Mouse (Mus musculus) adrenal gland, adult (tissue): ENCODE measurements around the gene Slc11a2.
"Not testable (repeated sequence)": the region's sequence is repeated elsewhere in the genome, so short reads cannot be mapped to it uniquely, and the experiment has no call there.

Experiments used
- DNase-seq, 2 experiments: peaks; one replicate each; pipeline ENCODE4 v3.0.0; 2022 to 2023; ENCODE audit warnings: low spot score in 1 of 2; ENCODE audit not compliant: inconsistent age in 2 of 2

The Slc11a2 gene

GRCm38 (mm10) chr15:100436518-100436917 lies 11.6 kb upstream of the Slc11a2 start:
- peak; percentile 74 to 84 for DNase-seq

- peak in 1 of 2 experiments; percentile 76 for DNase-seq
Observed at GRCm38 (mm10) chr15:100436112-100436511, 11.2 kb upstream of the Slc11a2 start.

- DNase-seq: peak in 1 of 2 experiments; percentile 38
Observed at GRCm38 (mm10) chr15:100433234-100433633, 8.4 kb upstream of the Slc11a2 start.

- DNase-seq: peak in 1 of 2 experiments; percentile 23
Observed at GRCm38 (mm10) chr15:100429959-100430565, 5.2 kb upstream of the Slc11a2 start.

- DNase-seq: peak; percentile 76 to 86
Observed at GRCm38 (mm10) chr15:100428296-100428905, 3.5 kb upstream of the Slc11a2 start.

- peak in 1 of 2 experiments; percentile 61 for DNase-seq
Observed at GRCm38 (mm10) chr15:100423916-100424315, 956 bp downstream of the Slc11a2 start.

- peak; percentile 98 for DNase-seq
Observed at GRCm38 (mm10) chr15:100422899-100423860, 1.7 kb downstream of the Slc11a2 start.

GRCm38 (mm10) chr15:100422476-100422875 lies 2.4 kb downstream of the Slc11a2 start:
- DNase-seq: no peak

- not testable (repeated sequence) for DNase-seq
Observed at GRCm38 (mm10) chr15:100421758-100422197, 3.1 kb downstream of the Slc11a2 start, which contains the start of gene Gm5475. Gene Gm5475 (plus strand): TSS chr15:100422147.

GRCm38 (mm10) chr15:100421059-100421757 lies 3.7 kb downstream of the Slc11a2 start:
- peak; percentile 65 to 82 for DNase-seq

GRCm38 (mm10) chr15:100419901-100420745 lies 4.7 kb downstream of the Slc11a2 start:
- peak in 1 of 2 experiments; percentile 60 for DNase-seq

GRCm38 (mm10) chr15:100419311-100419710 lies 5.6 kb downstream of the Slc11a2 start:
- DNase-seq: peak; percentile 83 to 92

GRCm38 (mm10) chr15:100417854-100418450 lies 6.9 kb downstream of the Slc11a2 start:
- DNase-seq: peak; percentile 60 to 82

- peak; percentile 65 to 80 for DNase-seq
Observed at GRCm38 (mm10) chr15:100415684-100416083, 9.2 kb downstream of the Slc11a2 start.

- no peak for DNase-seq
Observed at GRCm38 (mm10) chr15:100414942-100415341, 9.9 kb downstream of the Slc11a2 start.

GRCm38 (mm10) chr15:100414011-100414410 lies 10.9 kb downstream of the Slc11a2 start:
- no peak for DNase-seq

- no peak for DNase-seq
Observed at GRCm38 (mm10) chr15:100413306-100413705, 11.6 kb downstream of the Slc11a2 start.

GRCm38 (mm10) chr15:100411731-100412130 lies 13.1 kb downstream of the Slc11a2 start:
- DNase-seq: peak in 1 of 2 experiments; percentile 74
